Mouse (Mus musculus): ENCODE data around the gene Ins2.

DNA sequence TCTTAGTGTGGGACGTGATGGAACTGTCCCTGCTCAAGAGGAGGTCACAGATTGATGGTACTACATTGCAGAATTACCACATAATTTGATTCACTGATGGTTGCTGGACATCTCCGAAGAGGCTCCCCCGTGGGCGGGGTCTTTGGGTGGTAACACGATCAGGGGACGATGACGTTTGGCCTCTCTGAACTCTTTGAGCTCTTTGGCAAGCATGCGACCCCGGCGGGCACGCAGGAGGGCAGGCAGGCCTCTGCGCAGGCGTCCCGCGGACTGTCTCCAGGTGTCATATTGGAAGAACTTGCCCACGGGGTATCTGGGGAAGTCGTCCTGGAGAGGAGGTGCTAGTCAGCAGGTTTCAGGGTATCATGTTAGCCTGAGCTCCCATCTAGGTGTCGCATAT is 89.5 kb downstream of the Ins2 start:
- no peak for TF ChIP-seq CTCF (IDR thresholded peaks at IDR 0.05; ENCODE audit: low read depth)
- TF ChIP-seq EP300 (optimal IDR thresholded peaks at IDR 0.05): no peak

Measured in stomach, postnatal 0 days (tissue).